Mouse (Mus musculus): ENCODE results near the gene Glp2r. TPM values are rescaled to one million over a fixed set of nuclear protein-coding genes. Genes with fewer than 3 reads are reported as not detected.

Gene Glp2r
- polyA plus RNA-seq, 1 experiment = 0.03 TPM

- no peak for DNase-seq
- no peak overlapping the region for H3K27ac ChIP-seq (ENCODE audit: insufficient read depth, low read length)
- 84% methylated on average over 3 of the region's 3 CpGs for WGBS
- H3K4me3 ChIP-seq (replicated peaks; ENCODE audit: insufficient read depth, low read depth, low read length) = no peak overlapping the region
- no peaks in the 10 kb centered on the region for H3K27me3 ChIP-seq (ENCODE audit: control insufficient read depth, insufficient read depth, low read length)
- TF ChIP-seq POLR2A (IDR thresholded peaks at IDR 0.05; ENCODE audit: borderline replicate concordance, insufficient read depth, low read length) (no peak), CTCF (IDR thresholded peaks at IDR 0.05; ENCODE audit: borderline replicate concordance, insufficient read depth, low read depth, low read length) (no peak)
- peaks cover 3% of the 10 kb centered on the region; the same call in 1 of the 2 replicates for H3K4me1 ChIP-seq (ENCODE audit: control insufficient read depth, insufficient read depth, low read length)
Measured at GRCm38 (mm10) chr11:67681871-67682270, 89.1 kb downstream of the Glp2r start.

- DNase-seq = peak in 1 of 2 experiments; percentile 6
- Histone ChIP-seq H3K4me3 (replicated peaks; ENCODE audit: insufficient read depth, low read depth, low read length) (no peak overlapping the region), H3K27me3 (ENCODE audit: control insufficient read depth, insufficient read depth, low read length) (no peaks in the 10 kb centered on the region), H3K4me1 (ENCODE audit: control insufficient read depth, insufficient read depth, low read length) (peaks cover 15% of the 10 kb centered on the region), H3K27ac (ENCODE audit: insufficient read depth, low read length) (no peak overlapping the region)
- TF ChIP-seq CTCF (IDR thresholded peaks at IDR 0.05; ENCODE audit: borderline replicate concordance, insufficient read depth, low read depth, low read length) (no peak), POLR2A (IDR thresholded peaks at IDR 0.05; ENCODE audit: borderline replicate concordance, insufficient read depth, low read length) (no peak)
- WGBS = 85% methylated on average over 2 of the region's 2 CpGs
Measured at GRCm38 (mm10) chr11:67679930-67680329, 91.0 kb downstream of the Glp2r start.

- DNase-seq = no peak
- H3K27me3 ChIP-seq (ENCODE audit: control insufficient read depth, insufficient read depth, low read length) = no peaks in the 10 kb centered on the region
- H3K27ac ChIP-seq (ENCODE audit: insufficient read depth, low read length) = no peak overlapping the region
- no peak for TF ChIP-seq CTCF (IDR thresholded peaks at IDR 0.05; ENCODE audit: borderline replicate concordance, insufficient read depth, low read depth, low read length)
- no peak for TF ChIP-seq POLR2A (IDR thresholded peaks at IDR 0.05; ENCODE audit: borderline replicate concordance, insufficient read depth, low read length)
- 60% methylated on average over 5 of the region's 5 CpGs for WGBS
- no peak overlapping the region for H3K4me3 ChIP-seq (replicated peaks; ENCODE audit: insufficient read depth, low read depth, low read length)
- peaks cover 19% of the 10 kb centered on the region for H3K4me1 ChIP-seq (ENCODE audit: control insufficient read depth, insufficient read depth, low read length)
Measured at GRCm38 (mm10) chr11:67679300-67679699, 91.7 kb downstream of the Glp2r start.

DNA sequence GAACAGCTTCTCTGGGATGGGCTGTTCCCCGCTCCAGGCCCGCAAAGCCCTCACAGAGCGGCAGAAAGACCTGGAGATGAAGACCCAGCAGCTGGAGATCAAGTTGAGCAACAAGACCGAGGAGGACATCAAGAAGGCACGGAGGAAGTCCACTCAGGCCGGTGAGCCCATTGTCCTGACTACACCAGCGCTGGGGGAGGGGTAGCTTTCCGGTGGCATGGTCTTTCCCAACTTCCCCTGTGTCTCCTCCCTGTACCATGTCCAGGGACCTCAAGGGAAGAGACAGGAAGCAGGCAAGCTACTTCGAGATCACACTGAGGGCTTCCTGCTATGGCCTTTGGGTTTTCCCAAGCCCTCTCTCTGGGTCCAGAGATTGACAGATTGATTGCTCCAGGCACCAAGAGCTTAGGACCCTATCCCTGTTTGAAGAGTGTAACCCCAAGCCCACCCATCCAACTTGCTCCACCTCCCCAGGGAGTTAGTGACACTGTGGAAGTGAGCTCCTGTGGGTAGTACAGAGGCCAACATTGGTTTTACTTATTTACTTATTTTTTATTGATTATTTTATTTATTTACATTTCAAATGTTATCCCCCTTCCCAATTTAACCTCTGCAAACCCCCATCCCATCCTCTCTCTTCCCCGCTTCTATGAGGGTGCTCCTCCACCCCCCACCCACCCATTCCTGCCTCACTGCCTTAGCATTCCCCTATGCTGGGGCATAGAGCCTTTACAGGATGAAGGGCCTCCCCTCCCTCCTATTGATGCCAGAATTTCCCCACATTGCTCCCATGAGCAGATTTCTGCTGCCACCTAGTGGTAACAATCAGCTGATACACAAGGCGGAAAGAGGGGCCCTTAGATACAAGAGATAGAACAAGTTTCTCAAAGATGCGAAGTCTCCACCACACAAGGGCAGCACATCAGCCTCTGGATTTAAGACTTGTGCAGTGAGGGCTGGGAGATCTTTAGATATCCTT is 95.1 kb downstream of the Glp2r start:
- TF ChIP-seq POLR2A (IDR thresholded peaks at IDR 0.05; ENCODE audit: borderline replicate concordance, insufficient read depth, low read length) = no peak
- peak; percentile 83 for TF ChIP-seq CTCF (IDR thresholded peaks at IDR 0.05; ENCODE audit: borderline replicate concordance, insufficient read depth, low read depth, low read length)
- peak overlapping the region; percentile 39; the same call in 1 of the 2 replicates for H3K27ac ChIP-seq (ENCODE audit: insufficient read depth, low read length)
- DNase-seq = peak; percentile 71 to 75
- no peaks in the 10 kb centered on the region for H3K27me3 ChIP-seq (ENCODE audit: control insufficient read depth, insufficient read depth, low read length)
- H3K4me1 ChIP-seq (ENCODE audit: control insufficient read depth, insufficient read depth, low read length) = peaks cover 45% of the 10 kb centered on the region
- no peak overlapping the region for H3K4me3 ChIP-seq (replicated peaks; ENCODE audit: insufficient read depth, low read depth, low read length)
- 53% methylated on average over 12 of the region's 12 CpGs for whole genome bisulfite sequencing

- Histone ChIP-seq H3K4me1 (ENCODE audit: control insufficient read depth, insufficient read depth, low read length) (peaks cover 72% of the 10 kb centered on the region), H3K27me3 (ENCODE audit: control insufficient read depth, insufficient read depth, low read length) (no peaks in the 10 kb centered on the region), H3K27ac (ENCODE audit: insufficient read depth, low read length) (peak overlapping the region; percentile 93), H3K4me3 (replicated peaks; ENCODE audit: insufficient read depth, low read depth, low read length) (no peak overlapping the region)
- 37% methylated on average over 5 of the region's 5 CpGs for WGBS
- peak; percentile 41 to 45 for DNase-seq
- TF ChIP-seq CTCF (IDR thresholded peaks at IDR 0.05; ENCODE audit: borderline replicate concordance, insufficient read depth, low read depth, low read length) (no peak), POLR2A (IDR thresholded peaks at IDR 0.05; ENCODE audit: borderline replicate concordance, insufficient read depth, low read length) (no peak)
Measured at GRCm38 (mm10) chr11:67672140-67672539, 98.8 kb downstream of the Glp2r start.

GRCm38 (mm10) chr11:67670031-67670430 is 100.9 kb downstream of the Glp2r start:
- TF ChIP-seq CTCF (IDR thresholded peaks at IDR 0.05; ENCODE audit: borderline replicate concordance, insufficient read depth, low read depth, low read length) = no peak; the same call in 1 of the 2 replicates
- TF ChIP-seq POLR2A (IDR thresholded peaks at IDR 0.05; ENCODE audit: borderline replicate concordance, insufficient read depth, low read length) = no peak
- H3K27ac ChIP-seq (ENCODE audit: insufficient read depth, low read length) = peak overlapping the region; percentile 93
- H3K4me3 ChIP-seq (replicated peaks; ENCODE audit: insufficient read depth, low read depth, low read length) = no peak overlapping the region
- H3K27me3 ChIP-seq (ENCODE audit: control insufficient read depth, insufficient read depth, low read length) = no peaks in the 10 kb centered on the region
- WGBS = 12% methylated on average over 6 of the region's 6 CpGs
- H3K4me1 ChIP-seq (ENCODE audit: control insufficient read depth, insufficient read depth, low read length) = peaks cover 81% of the 10 kb centered on the region
- DNase-seq = peak; percentile 96 to 98

GRCm38 (mm10) chr11:67668460-67669007 is 102.4 kb downstream of the Glp2r start:
- Histone ChIP-seq H3K4me3 (replicated peaks; ENCODE audit: insufficient read depth, low read depth, low read length) (no peak overlapping the region), H3K4me1 (ENCODE audit: control insufficient read depth, insufficient read depth, low read length) (peaks cover 84% of the 10 kb centered on the region), H3K27me3 (ENCODE audit: control insufficient read depth, insufficient read depth, low read length) (no peaks in the 10 kb centered on the region), H3K27ac (ENCODE audit: insufficient read depth, low read length) (peak overlapping the region; percentile 93)
- WGBS = 16% methylated on average over 3 of the region's 3 CpGs
- DNase-seq = peak; percentile 57 to 58
- TF ChIP-seq CTCF (IDR thresholded peaks at IDR 0.05; ENCODE audit: borderline replicate concordance, insufficient read depth, low read depth, low read length) (no peak), POLR2A (IDR thresholded peaks at IDR 0.05; ENCODE audit: borderline replicate concordance, insufficient read depth, low read length) (no peak)
